Mouse (Mus musculus) liver, embryonic 13.5 days (tissue): ENCODE measurements around the gene Themis2. TPM values are rescaled to one million over a fixed set of nuclear protein-coding genes. Genes with fewer than 3 reads are reported as not detected.
"Not testable (repeated sequence)": the region's sequence is repeated elsewhere in the genome, so short reads cannot be mapped to it uniquely, and the experiment has no call there.

Source experiments
- ATAC-seq: fragments of 200-750 bp; cut with Nextera tagmentation; 2 replicates; pipeline ENCODE4 v1.8.0; 2017; ENCODE audit warnings: low read depth, mild to moderate bottlenecking, moderate number of reproducible peaks, moderate library complexity
- DNase-seq: peaks from one replicate; pipeline ENCODE4 v3.0.0; 2022
- H3K27ac ChIP-seq: fragments of 300-500 bp; sonication (generic); 2 replicates; pipeline ENCODE4 v1.5.1; 2015; ENCODE audit warnings: moderate library complexity, mild to moderate bottlenecking, inconsistent platforms
- H3K27me3 ChIP-seq: fragments of 300-500 bp; sonication (generic); 2 replicates; pipeline ENCODE4 v1.6.1; 2015; ENCODE audit warnings: mild to moderate bottlenecking, inconsistent platforms
- H3K36me3 ChIP-seq: fragments of 300-500 bp; sonication (generic); 2 replicates; pipeline ENCODE4 v1.6.1; 2015; ENCODE audit warnings: mild to moderate bottlenecking, inconsistent platforms
- H3K4me1 ChIP-seq: fragments of 300-500 bp; sonication (generic); replicated peaks from 2 replicates; pipeline ENCODE4 v1.6.1; 2015; ENCODE audit warnings: inconsistent platforms
- H3K4me2 ChIP-seq: fragments of 300-500 bp; sonication (generic); 2 replicates; pipeline ENCODE4 v1.6.1; 2015; ENCODE audit warnings: inconsistent platforms, mild to moderate bottlenecking, moderate library complexity
- H3K4me3 ChIP-seq: fragments of 300-500 bp; sonication (generic); replicated peaks from 2 replicates; pipeline ENCODE4 v1.5.1; 2015; ENCODE audit warnings: mild to moderate bottlenecking, inconsistent platforms
- H3K9ac ChIP-seq: fragments of 300-500 bp; sonication (generic); 2 replicates; pipeline ENCODE4 v1.6.1; 2015; ENCODE audit warnings: mild to moderate bottlenecking, inconsistent platforms
- H3K9me3 ChIP-seq: fragments of 300-500 bp; sonication (generic); replicated peaks from 2 replicates; pipeline ENCODE4 v1.6.1; 2016; ENCODE audit warnings: inconsistent platforms
- WGBS: fragments of 180-500 bp; shearing (Covaris S2); methylation state at CpG from one replicate; pipeline ENCODE4 v1.1.7; 2015; ENCODE audit not compliant: insufficient replicate concordance; 5-methylcytosine and 5-hydroxymethylcytosine counted together
- polyA plus RNA-seq: library from polyadenylated mRNA; unstranded; fragments of >200 nt; fragmentation: Nextera tagmentation; extraction: Ambion mirVana; gene quantifications from 2 replicates; pipeline ENCODE4 v1.2.1, GENCODE M21; 2015

The Themis2 gene
- polyA plus RNA-seq, 1 experiment from 2014 or later = 1.7 TPM

- Histone ChIP-seq H3K4me3 (no peak overlapping the region), H3K9ac (no peak overlapping the region), H3K36me3 (no peaks in the 10 kb centered on the region), H3K27ac (no peak overlapping the region), H3K4me1 (peaks cover 20% of the 10 kb centered on the region), H3K9me3 (no peaks in the 10 kb centered on the region), H3K27me3 (no peaks in the 10 kb centered on the region), H3K4me2 (no peak overlapping the region)
- no peak for DNase-seq
- WGBS = 68% methylated on average over 6 of the region's 6 CpGs
- no peak for ATAC-seq
Measured at GRCm38 (mm10) chr4:132749258-132749982, 46.8 kb downstream of the Themis2 start.

GRCm38 (mm10) chr4:132748778-132749177, 47.4 kb downstream of the Themis2 start:
- 69% methylated on average over 4 of the region's 4 CpGs for WGBS
- no peaks in the 10 kb centered on the region for H3K9me3 ChIP-seq
- peaks cover 27% of the 10 kb centered on the region for H3K4me1 ChIP-seq
- ATAC-seq = no peak; the same call in 1 of the 2 replicates
- no peak overlapping the region for H3K4me3 ChIP-seq
- H3K27me3 ChIP-seq = no peaks in the 10 kb centered on the region
- DNase-seq = no peak
- H3K36me3 ChIP-seq = no peaks in the 10 kb centered on the region
- H3K4me2 ChIP-seq = no peak overlapping the region
- H3K9ac ChIP-seq = no peak overlapping the region
- no peak overlapping the region for H3K27ac ChIP-seq

GRCm38 (mm10) chr4:132747664-132748259, 48.4 kb downstream of the Themis2 start:
- Histone ChIP-seq H3K4me3 (peak overlapping the region; percentile 17), H3K27ac (peak overlapping the region; percentile 75), H3K36me3 (no peaks in the 10 kb centered on the region), H3K4me2 (peak overlapping the region; percentile 29), H3K9ac (peak overlapping the region; percentile 19; the same call in 1 of the 2 replicates), H3K27me3 (no peaks in the 10 kb centered on the region), H3K4me1 (peaks cover 30% of the 10 kb centered on the region), H3K9me3 (no peaks in the 10 kb centered on the region)
- DNase-seq (no peak), ATAC-seq (peak; percentile 39)
- WGBS = 18% methylated on average over 9 of the region's 9 CpGs

GRCm38 (mm10) chr4:132746911-132747517, 49.2 kb downstream of the Themis2 start:
- H3K27me3 ChIP-seq = no peaks in the 10 kb centered on the region
- no peaks in the 10 kb centered on the region for H3K36me3 ChIP-seq
- DNase-seq = no peak
- no peaks in the 10 kb centered on the region for H3K9me3 ChIP-seq
- H3K9ac ChIP-seq = no peak overlapping the region
- peak overlapping the region; percentile 75 for H3K27ac ChIP-seq
- H3K4me3 ChIP-seq = no peak overlapping the region
- H3K4me2 ChIP-seq = peak overlapping the region; percentile 29
- H3K4me1 ChIP-seq = peaks cover 30% of the 10 kb centered on the region
- WGBS = 56% methylated on average over 9 of the region's 9 CpGs
- ATAC-seq = no peak

GRCm38 (mm10) chr4:132743992-132744911, 51.9 kb downstream of the Themis2 start:
- Histone ChIP-seq H3K4me1 (peaks cover 30% of the 10 kb centered on the region), H3K4me3 (no peak overlapping the region), H3K36me3 (no peaks in the 10 kb centered on the region), H3K27ac (no peak overlapping the region), H3K27me3 (no peaks in the 10 kb centered on the region), H3K4me2 (no peak overlapping the region), H3K9me3 (no peaks in the 10 kb centered on the region), H3K9ac (no peak overlapping the region)
- no peak for DNase-seq
- WGBS = 46% methylated on average over 11 of the region's 11 CpGs
- peak; percentile 38; the same call in 1 of the 2 replicates for ATAC-seq

GRCm38 (mm10) chr4:132741491-132741890, 54.7 kb downstream of the Themis2 start:
- Histone ChIP-seq H3K36me3 (no peaks in the 10 kb centered on the region), H3K9ac (no peak overlapping the region), H3K4me3 (no peak overlapping the region), H3K4me1 (peaks cover 16% of the 10 kb centered on the region), H3K27me3 (no peaks in the 10 kb centered on the region), H3K9me3 (no peaks in the 10 kb centered on the region), H3K27ac (no peak overlapping the region), H3K4me2 (no peak overlapping the region)
- WGBS = 68% methylated on average over 7 of the region's 7 CpGs
- ATAC-seq (no peak), DNase-seq (no peak)

GRCm38 (mm10) chr4:132737154-132737553, 59.0 kb downstream of the Themis2 start:
- H3K9me3 ChIP-seq, H3K27ac ChIP-seq, H3K36me3 ChIP-seq, H3K4me3 ChIP-seq, H3K4me2 ChIP-seq, DNase-seq, ATAC-seq, H3K27me3 ChIP-seq, H3K9ac ChIP-seq: not testable (repeated sequence)
- WGBS = 81% methylated on average over 9 of the region's 9 CpGs
- peaks cover 32% of the 10 kb centered on the region for H3K4me1 ChIP-seq

- H3K4me3 ChIP-seq = no peak overlapping the region
- H3K27ac ChIP-seq = peak overlapping the region; percentile 18; the same call in 1 of the 2 replicates
- DNase-seq = no peak
- no peak overlapping the region for H3K4me2 ChIP-seq
- H3K9ac ChIP-seq = no peak overlapping the region
- H3K4me1 ChIP-seq = peaks cover 42% of the 10 kb centered on the region
- H3K9me3 ChIP-seq = no peaks in the 10 kb centered on the region
- 49% methylated on average over 3 of the region's 3 CpGs for WGBS
- no peaks in the 10 kb centered on the region for H3K27me3 ChIP-seq
- no peak; the same call in 1 of the 2 replicates for ATAC-seq
- no peaks in the 10 kb centered on the region for H3K36me3 ChIP-seq
Measured at GRCm38 (mm10) chr4:132735894-132736293, 60.3 kb downstream of the Themis2 start.

- no peak overlapping the region for H3K27ac ChIP-seq
- peaks cover 42% of the 10 kb centered on the region for H3K4me1 ChIP-seq
- H3K9me3 ChIP-seq = no peaks in the 10 kb centered on the region
- H3K4me3 ChIP-seq = no peak overlapping the region
- no peak overlapping the region for H3K9ac ChIP-seq
- no peaks in the 10 kb centered on the region for H3K27me3 ChIP-seq
- no peak overlapping the region for H3K4me2 ChIP-seq
- WGBS = 51% methylated on average over 2 of the region's 2 CpGs
- no peaks in the 10 kb centered on the region for H3K36me3 ChIP-seq
- no peak for DNase-seq
- no peak for ATAC-seq
Measured at GRCm38 (mm10) chr4:132735389-132735788, 60.8 kb downstream of the Themis2 start.

GRCm38 (mm10) chr4:132734766-132735165, 61.4 kb downstream of the Themis2 start:
- 72% methylated on average over 2 of the region's 2 CpGs for WGBS

More at GRCm38 (mm10) chr4:132734766-132735165, 61.4 kb downstream of the Themis2 start:
- H3K27ac ChIP-seq = no peak overlapping the region
- no peak overlapping the region for H3K9ac ChIP-seq
- H3K4me2 ChIP-seq = no peak overlapping the region
- H3K4me1 ChIP-seq = peaks cover 42% of the 10 kb centered on the region
- no peaks in the 10 kb centered on the region for H3K27me3 ChIP-seq
- ATAC-seq (no peak), DNase-seq (no peak)
- no peak overlapping the region for H3K4me3 ChIP-seq
- H3K9me3 ChIP-seq = no peaks in the 10 kb centered on the region
- H3K36me3 ChIP-seq = no peaks in the 10 kb centered on the region
